Mouse (Mus musculus) liver, embryonic 14.5 days (tissue): ENCODE results near the gene Krtap1-3. TPM values are rescaled to one million over a fixed set of nuclear protein-coding genes. Genes with fewer than 3 reads are reported as not detected.
"Not testable (repeated sequence)": the region's sequence is repeated elsewhere in the genome, so short reads cannot be mapped to it uniquely, and the experiment has no call there.

Experiments used
- ATAC-seq: fragments of 200-750 bp; cut with Nextera tagmentation; 2 replicates; pipeline ENCODE4 v1.8.0; 2017; ENCODE audit warnings: moderate number of reproducible peaks, mild to moderate bottlenecking, moderate library complexity; ENCODE audit not compliant: insufficient read depth
- DNase-seq, 3 experiments: peaks; one replicate each; pipeline ENCODE4 v3.0.0-alpha.2; 2012 to 2013; ENCODE audit warnings: low read depth in 3 of 3, low spot score in 3 of 3
- H3K27ac ChIP-seq: fragments of 300-500 bp; sonication (generic); 2 replicates; pipeline ENCODE4 v1.5.1; 2014; ENCODE audit warnings: moderate library complexity, mild to moderate bottlenecking, control low read depth, inconsistent platforms
- H3K27me3 ChIP-seq: fragments of 300-500 bp; sonication (generic); 2 replicates; pipeline ENCODE4 v1.6.1; 2014; ENCODE audit warnings: mild to moderate bottlenecking, low read length, moderate library complexity; ENCODE audit not compliant: control insufficient read depth, insufficient read depth
- H3K36me3 ChIP-seq: fragments of 300-500 bp; sonication (generic); replicated peaks from 2 replicates; pipeline ENCODE4 v1.6.1; 2014; ENCODE audit warnings: low read depth; ENCODE audit not compliant: control insufficient read depth, insufficient read depth
- H3K4me1 ChIP-seq, 2 experiments: fragments of 200-500 bp in 1 of 2; fragments of 300-500 bp in 1 of 2; sonication (generic) in 1 of 2; replicated peaks; 2 replicates each; pipeline ENCODE4 v1.6.1; 2012 to 2014; ENCODE audit warnings: antibody characterized with exemption in 1 of 2, inconsistent platforms in 1 of 2, low read length in 1 of 2; ENCODE audit not compliant: control insufficient read depth in 2 of 2, insufficient read depth in 2 of 2
- H3K4me2 ChIP-seq: fragments of 300-500 bp; sonication (generic); 2 replicates; pipeline ENCODE4 v1.6.1; 2014; ENCODE audit warnings: low read depth, mild to moderate bottlenecking, control low read depth, moderate library complexity
- H3K4me3 ChIP-seq, 2 experiments: fragments of 200-500 bp in 1 of 2; fragments of 300-500 bp in 1 of 2; sonication (generic) in 1 of 2; 2 replicates each; pipeline ENCODE4 v1.5.1; 2012 to 2014; ENCODE audit warnings: low read depth in 2 of 2, low read length in 2 of 2, mild to moderate bottlenecking in 2 of 2, control low read depth in 1 of 2, inconsistent platforms in 1 of 2, moderate library complexity in 1 of 2; ENCODE audit not compliant: insufficient read depth in 1 of 2
- H3K9ac ChIP-seq: fragments of 300-500 bp; sonication (generic); replicated peaks from 2 replicates; pipeline ENCODE4 v1.6.1; 2014; ENCODE audit warnings: mild to moderate bottlenecking, control low read depth, moderate library complexity
- H3K9me3 ChIP-seq: fragments of 300-500 bp; sonication (generic); 2 replicates; pipeline ENCODE4 v1.6.1; 2016; ENCODE audit warnings: low read length, mixed read lengths; ENCODE audit not compliant: control insufficient read depth
- CTCF ChIP-seq: IDR thresholded peaks from 2 replicates; pipeline ENCODE4 v1.5.1; 2016; ENCODE audit warnings: antibody characterized with exemption, low read depth, control low read depth
- EP300 ChIP-seq: IDR thresholded peaks from 2 replicates; pipeline ENCODE4 v1.6.1; 2016; ENCODE audit warnings: antibody characterized with exemption, low read depth
- WGBS: fragments of 180-500 bp; shearing (Covaris S2); extraction: QIAGEN DNeasy Blood & Tissue Kit; methylation state at CpG from one replicate; pipeline ENCODE4 v1.1.7; 2014; ENCODE audit not compliant: insufficient replicate concordance; 5-methylcytosine and 5-hydroxymethylcytosine counted together
- polyA plus RNA-seq, 2 experiments: library from polyadenylated mRNA; depleted of rRNA in 1 of 2; stranded (reverse) in 1 of 2; unstranded in 1 of 2; fragments of >200 nt; fragmentation: Nextera tagmentation in 1 of 2; extraction: Ambion mirVana in 1 of 2; gene quantifications; 2 replicates each; pipeline versions ENCODE4 v1.2.1 to v1.2.3; 2012 to 2014

The Krtap1-3 gene
- polyA plus RNA-seq, 2 experiments, result not detected

DNA sequence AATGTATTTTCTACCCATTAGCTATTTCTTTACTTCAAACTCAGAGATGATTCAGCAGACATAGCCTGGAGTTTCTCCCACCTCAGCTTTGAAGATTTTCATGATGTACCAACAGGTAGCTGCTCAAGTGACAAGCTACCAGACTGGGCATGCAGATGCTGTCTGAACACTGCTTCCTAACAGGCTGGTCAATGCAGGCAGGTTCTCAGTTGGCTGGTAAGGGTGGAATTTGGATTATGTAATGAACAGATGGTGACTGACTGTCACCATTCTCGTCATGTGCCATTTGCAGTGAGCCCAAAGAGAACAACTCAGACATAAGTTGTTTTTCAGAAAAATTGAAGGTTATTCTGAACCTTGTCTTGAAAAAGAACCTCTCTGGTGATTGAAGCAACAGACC, 18.0 kb upstream of the Krtap1-3 start:
- H3K27ac ChIP-seq, result no peak overlapping the region
- no peaks in the 10 kb centered on the region for H3K9me3 ChIP-seq
- H3K4me3 ChIP-seq, result no peak overlapping the region
- 45% methylated on average over 1 of the region's 1 CpGs for WGBS
- H3K36me3 ChIP-seq, result no peaks in the 10 kb centered on the region
- no peak overlapping the region for H3K4me2 ChIP-seq
- no peaks in the 10 kb centered on the region for H3K27me3 ChIP-seq
- H3K9ac ChIP-seq, result no peak overlapping the region
- ATAC-seq, result no peak
- DNase-seq, result no peak
- H3K4me1 ChIP-seq, result no peaks in the 10 kb centered on the region
- TF ChIP-seq EP300 (no peak), CTCF (no peak)

- not testable (repeated sequence) for H3K4me3 ChIP-seq, H3K9me3 ChIP-seq, H3K4me2 ChIP-seq, H3K36me3 ChIP-seq, H3K4me1 ChIP-seq, H3K27ac ChIP-seq, ATAC-seq, H3K27me3 ChIP-seq, DNase-seq, H3K9ac ChIP-seq
- 50% methylated on average over 1 of the region's 1 CpGs for WGBS
Observed at GRCm38 (mm10) chr11:99603208-99603607, 12.1 kb upstream of the Krtap1-3 start, which contains the start of gene Gm11938. TSS of gene Gm11938 (minus strand) at chr11:99603308.

- 64% methylated on average over 6 of the region's 6 CpGs for WGBS
- not testable (repeated sequence) for H3K36me3 ChIP-seq, H3K4me1 ChIP-seq, ATAC-seq, H3K9me3 ChIP-seq, H3K4me3 ChIP-seq, H3K4me2 ChIP-seq, H3K27ac ChIP-seq, H3K27me3 ChIP-seq, DNase-seq, H3K9ac ChIP-seq
Observed at GRCm38 (mm10) chr11:99597742-99598141, 6.6 kb upstream of the Krtap1-3 start, which contains the start of gene Krtap9-3. TSS of gene Krtap9-3 (minus strand) at chr11:99598105.

DNA sequence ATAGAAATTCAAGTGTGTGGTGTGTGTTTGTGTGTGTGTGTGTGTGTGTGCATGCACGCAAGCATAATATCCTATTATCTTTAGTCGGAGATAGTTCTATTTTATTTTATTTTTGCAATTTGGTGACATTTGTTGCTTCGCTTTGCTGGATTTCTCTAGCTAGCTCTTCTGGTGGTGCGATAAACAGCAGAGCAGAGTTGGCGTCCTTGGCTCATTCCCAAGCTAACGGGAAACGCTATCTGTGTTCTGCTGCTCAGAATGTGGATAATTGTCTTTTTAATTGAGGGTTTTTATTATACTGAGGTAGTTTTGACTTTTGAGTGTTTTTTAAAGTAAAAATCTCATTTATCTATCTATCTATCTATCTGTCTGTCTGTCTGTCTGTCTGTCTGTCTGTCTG, 6.0 kb downstream of the Krtap1-3 start:
- Histone ChIP-seq H3K9me3 (no peaks in the 10 kb centered on the region), H3K36me3 (no peaks in the 10 kb centered on the region), H3K4me3 (no peak overlapping the region), H3K27me3 (no peaks in the 10 kb centered on the region), H3K9ac (no peak overlapping the region), H3K4me1 (no peaks in the 10 kb centered on the region), H3K4me2 (no peak overlapping the region), H3K27ac (no peak overlapping the region)
- TF ChIP-seq CTCF (no peak), EP300 (no peak)
- ATAC-seq (no peak), DNase-seq (no peak)
- WGBS, result 77% methylated on average over 7 of the region's 7 CpGs

GRCm38 (mm10) chr11:99583245-99583704, 7.9 kb downstream of the Krtap1-3 start, which contains the start of gene Krtap1-4:
TSS of gene Krtap1-4 (minus strand) at chr11:99583654.
- Histone ChIP-seq H3K36me3 (no peaks in the 10 kb centered on the region), H3K4me1 (no peaks in the 10 kb centered on the region), H3K9me3 (no peaks in the 10 kb centered on the region), H3K4me2 (no peak within 1 kb of the TSS), H3K27me3 (no peaks in the 10 kb centered on the region), H3K9ac (no peak within 1 kb of the TSS), H3K4me3 (no peak within 1 kb of the TSS), H3K27ac (no peak within 1 kb of the TSS)
- TF ChIP-seq EP300 (no peak), CTCF (no peak)
- WGBS, result 64% methylated on average over 5 of the region's 5 CpGs
- no peak for DNase-seq
- ATAC-seq, result no peak
